Mouse (Mus musculus): ENCODE data around the gene Arpc5l.
"Not testable (repeated sequence)": the region's sequence is repeated elsewhere in the genome, so short reads cannot be mapped to it uniquely, and the experiment has no call there.

The Arpc5l gene

DNA sequence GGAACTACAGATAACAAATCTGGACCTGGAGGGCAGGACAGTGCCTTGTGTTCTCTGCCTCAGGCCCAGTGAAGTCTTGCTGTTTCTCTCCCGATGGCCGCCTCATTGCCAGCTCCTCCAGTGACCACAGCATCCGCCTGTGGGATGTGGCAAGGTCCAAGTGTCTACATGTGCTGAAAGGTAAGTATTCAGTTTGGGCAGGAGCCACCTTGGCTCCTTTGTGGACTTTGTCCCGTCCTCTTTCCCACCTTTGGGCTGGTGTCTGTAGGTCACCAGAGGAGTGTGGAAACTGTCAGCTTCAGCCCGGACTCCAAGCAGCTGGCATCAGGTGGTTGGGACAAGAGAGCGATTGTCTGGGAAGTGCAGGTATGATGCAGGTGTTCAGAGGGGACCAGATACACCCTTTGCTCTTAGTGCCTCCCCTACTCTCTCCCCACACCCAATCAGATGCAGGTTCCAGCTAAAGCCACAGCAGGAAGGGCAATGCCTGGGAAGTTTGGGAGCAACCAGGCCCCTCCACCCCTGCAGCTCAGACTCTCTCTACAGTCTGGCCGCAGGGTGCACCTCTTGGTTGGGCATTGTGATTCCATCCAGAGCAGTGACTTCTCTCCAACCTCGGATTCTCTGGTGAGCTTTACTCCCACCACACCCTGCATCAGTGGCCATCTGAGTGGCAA, 5.1 kb upstream of the Arpc5l start:
- DNase-seq (ENCODE audit: extremely low spot score), result peak; percentile 20

- DNase-seq (ENCODE audit: extremely low spot score), result peak; percentile 29
These were observed 4.6 kb upstream of the Arpc5l start for GRCm38 (mm10) chr2:39000587-39000919.

GRCm38 (mm10) chr2:39001866-39002265, 3.3 kb upstream of the Arpc5l start:
- no peak for DNase-seq (ENCODE audit: extremely low spot score)

DNA sequence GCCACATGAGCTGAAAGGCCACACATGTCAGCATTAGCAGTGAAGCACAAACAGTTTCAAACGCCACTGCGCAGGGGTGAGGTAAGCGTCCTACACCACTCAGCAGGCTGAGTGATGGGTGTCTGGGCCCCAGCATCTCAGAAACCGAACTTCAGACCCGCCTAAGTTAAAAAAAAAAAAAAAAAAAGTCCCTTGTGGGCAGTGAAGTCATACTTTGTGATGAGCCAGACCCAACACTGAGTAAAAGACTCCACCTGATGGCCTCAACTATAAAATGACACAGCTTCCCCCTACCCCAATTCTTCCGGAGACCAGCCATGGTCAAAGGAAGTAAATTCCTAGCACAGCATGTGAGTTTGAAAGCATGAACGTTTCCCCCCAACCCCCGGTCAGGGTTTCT, 2.0 kb upstream of the Arpc5l start:
- no peak for DNase-seq (ENCODE audit: extremely low spot score)

DNA sequence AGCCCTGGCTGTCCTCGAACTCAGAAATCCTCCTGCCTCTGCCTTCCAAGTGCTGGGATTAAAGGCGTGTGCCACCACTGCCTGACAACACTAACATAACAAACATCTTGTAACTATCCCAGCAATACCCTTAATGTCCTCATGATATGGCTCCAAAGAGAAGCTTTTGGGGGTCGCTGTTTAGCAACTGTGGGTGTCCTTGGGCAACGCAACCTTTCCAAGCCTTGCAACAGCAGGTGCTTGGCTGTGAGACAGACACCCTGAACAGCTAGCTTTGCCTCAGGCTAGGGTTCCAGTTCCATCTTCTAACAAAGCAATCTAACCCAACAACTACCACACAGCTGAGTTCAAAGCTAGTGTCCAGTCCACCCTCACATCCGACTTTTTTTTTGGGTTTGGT, 1.6 kb upstream of the Arpc5l start:
- no peak for DNase-seq (ENCODE audit: extremely low spot score)

DNA sequence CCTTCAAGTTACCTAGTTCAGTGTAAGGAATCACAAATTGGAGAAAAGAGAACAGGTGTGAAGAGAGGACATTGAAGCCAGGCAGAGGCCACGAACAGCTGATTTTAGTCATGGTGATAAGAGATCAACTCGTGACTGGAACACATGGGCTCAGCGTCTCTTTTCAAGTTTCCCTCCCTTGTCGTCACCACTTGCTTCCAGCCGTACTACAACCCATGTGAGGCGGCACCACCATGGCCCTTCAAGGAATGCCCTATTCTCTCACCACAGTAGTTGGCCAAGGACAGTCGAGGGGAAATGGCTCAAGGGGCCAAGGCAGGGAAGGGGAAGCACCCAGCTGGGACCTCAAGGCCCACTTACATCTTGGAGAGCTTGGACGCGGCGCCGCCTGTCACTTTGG, 776 bp upstream of the Arpc5l start:
- DNase-seq (ENCODE audit: extremely low spot score), result peak; percentile 24

DNA sequence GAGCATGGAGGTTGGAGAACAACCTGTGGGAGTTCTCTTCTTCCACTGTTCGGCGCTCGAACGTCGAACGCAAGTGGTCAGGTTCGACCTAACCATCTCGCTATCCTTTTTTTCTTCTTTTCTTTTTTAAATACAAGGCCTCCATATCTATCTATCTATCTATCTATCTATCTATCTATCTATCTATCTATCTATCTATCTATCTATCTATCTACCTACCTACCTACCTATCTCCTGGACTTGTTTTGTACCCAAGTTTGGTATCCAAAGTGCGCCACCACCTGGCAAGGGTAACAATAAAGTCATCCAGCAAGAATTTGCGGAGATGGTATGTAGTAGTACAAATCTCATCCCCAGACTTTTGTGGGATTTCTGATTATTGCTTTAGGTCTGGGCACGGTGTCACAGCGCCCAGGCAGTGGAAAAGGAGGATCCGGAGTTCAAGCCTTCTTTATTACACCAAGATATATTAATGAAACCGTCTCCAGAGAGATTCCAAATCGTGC, 479 bp downstream of the Arpc5l start, which contains the start of gene Rpl35:
Gene Rpl35 (minus strand): TSS at position 51 of the 506 bp plus-strand sequence.
- peak; percentile 42 for DNase-seq (ENCODE audit: extremely low spot score)

GRCm38 (mm10) chr2:39006149-39006730, 1.1 kb downstream of the Arpc5l start:
- no peak for DNase-seq (ENCODE audit: extremely low spot score)

DNA sequence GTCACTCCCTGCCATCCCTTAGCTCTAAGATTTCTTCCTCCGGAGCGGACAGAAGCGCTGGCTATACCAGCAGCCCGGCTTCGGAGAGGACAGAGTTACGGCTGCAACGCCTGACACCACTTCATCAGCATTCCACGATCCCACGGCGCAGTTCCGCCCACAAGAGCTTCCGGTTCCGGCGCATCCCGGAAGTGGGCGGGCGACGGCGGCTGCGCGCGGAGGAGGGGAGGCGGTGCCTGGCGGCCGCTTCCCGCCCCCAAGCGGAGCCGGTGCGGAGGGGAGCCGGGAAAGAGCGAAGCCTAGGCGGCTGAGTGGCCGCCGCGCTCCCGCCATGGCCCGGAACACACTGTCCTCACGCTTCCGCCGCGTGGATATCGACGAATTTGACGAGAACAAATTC, 2.7 kb downstream of the Arpc5l start:
- peak; percentile 93 for DNase-seq (ENCODE audit: extremely low spot score)

- DNase-seq (ENCODE audit: extremely low spot score), result no peak
These were observed 3.3 kb downstream of the Arpc5l start for GRCm38 (mm10) chr2:39008350-39008851.

DNA sequence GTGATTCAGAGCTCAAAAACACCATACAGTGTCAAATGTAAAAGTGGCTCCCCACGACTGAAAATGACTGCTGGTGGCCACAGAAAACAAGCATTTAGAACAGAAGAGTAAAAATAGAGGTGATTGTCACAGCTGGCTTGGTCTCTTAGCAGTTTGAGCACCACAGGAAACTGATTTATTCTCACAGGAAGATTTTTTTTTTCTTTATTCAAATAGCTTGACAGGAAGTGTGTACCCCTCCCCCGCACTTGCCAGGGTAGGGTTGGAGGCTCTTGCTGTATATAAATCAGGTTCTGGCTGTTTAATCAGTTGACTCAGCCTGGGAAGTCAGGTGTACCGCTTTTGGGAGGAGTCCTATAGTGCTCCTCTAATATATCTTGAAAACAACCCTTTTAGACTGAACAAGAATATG, 3.8 kb downstream of the Arpc5l start:
- no peak for DNase-seq (ENCODE audit: extremely low spot score)

- DNase-seq (ENCODE audit: extremely low spot score), result not testable (repeated sequence)
These were observed 5.0 kb downstream of the Arpc5l start for GRCm38 (mm10) chr2:39010144-39010543.

DNA sequence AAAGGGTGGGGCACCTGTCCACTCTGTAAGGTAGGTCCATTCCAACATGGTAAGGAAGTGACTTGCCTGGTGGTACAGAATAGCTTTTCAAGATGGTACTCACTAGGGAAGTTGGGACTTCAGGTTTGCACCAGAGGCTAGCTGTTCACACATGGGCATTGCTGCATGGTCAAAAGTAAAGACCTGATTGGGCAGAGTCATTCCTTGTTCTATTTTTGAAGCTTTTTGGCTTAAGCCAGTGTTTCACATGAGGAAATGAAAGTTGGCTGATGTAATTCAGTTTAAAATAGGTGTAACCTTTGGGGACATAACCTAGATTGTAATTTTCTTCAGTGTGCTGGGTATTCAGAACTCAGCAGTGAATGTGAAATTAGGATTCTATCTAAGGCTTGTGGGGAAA, 6.1 kb downstream of the Arpc5l start:
- no peak for DNase-seq (ENCODE audit: extremely low spot score)

DNA sequence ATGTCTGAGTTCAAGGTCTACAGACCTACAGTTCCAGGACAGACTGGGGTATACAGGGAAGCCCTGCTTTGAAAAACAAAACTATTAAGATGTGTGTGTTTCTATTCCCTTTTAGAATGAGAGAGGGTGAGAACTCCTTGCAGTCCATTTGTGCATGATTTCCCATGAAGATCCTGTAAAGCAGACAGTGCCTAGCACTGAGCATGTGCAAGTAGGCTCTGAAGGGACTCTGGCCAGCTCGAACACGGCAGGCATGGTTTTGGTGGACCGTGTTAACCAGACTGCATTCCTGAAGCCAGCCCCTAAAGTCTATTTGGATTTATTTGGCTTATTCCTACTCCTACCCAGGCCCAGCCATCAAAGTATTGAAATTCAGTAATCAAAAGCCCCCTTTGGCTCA, 6.8 kb downstream of the Arpc5l start:
- no peak for DNase-seq (ENCODE audit: extremely low spot score)

DNA sequence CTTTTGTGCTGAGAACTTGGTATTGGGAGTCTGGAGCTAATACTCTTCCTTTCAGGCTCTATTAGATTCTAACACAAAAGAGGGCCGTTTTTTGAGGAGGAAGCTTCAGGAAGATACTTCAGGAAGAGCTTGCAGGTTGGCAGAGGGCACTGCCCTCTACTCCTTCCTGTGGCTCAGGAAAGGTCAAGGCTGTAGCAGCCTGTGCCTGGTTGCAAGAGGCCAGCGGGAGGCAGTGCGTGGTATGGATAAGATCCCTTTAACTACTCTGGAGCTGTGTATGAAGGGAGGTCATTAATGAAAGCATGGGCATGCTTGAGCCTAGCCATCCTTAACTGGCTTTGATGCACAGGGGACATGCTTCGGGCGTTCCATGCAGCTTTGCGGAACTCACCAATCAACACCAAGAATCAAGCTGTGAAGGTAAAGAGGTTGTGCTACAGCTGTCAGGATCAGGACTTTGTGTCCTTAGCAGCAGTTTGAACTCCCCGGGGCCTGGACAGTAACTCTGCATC, 7.7 kb downstream of the Arpc5l start:
- no peak for DNase-seq (ENCODE audit: extremely low spot score)

DNA sequence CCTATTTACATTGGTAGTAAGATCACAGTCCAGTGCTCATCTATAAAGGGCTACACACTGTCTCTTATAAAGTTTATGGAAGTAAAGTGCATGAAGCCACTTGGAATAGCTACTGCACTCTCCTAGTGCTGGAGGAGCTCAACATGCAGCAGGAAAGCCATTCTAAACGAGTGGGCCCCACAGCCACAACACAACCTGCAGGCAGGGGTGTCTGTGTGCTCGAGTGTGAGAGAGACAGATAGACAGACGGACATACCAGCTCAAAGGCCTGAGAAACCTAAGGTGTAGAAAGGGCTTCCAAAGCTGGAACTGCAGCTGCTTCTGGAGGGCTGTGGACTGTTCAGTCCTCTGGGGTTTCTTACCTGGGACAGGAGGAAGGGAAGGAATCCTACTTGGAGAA, 11.4 kb downstream of the Arpc5l start:
- no peak for DNase-seq (ENCODE audit: extremely low spot score)

DNA sequence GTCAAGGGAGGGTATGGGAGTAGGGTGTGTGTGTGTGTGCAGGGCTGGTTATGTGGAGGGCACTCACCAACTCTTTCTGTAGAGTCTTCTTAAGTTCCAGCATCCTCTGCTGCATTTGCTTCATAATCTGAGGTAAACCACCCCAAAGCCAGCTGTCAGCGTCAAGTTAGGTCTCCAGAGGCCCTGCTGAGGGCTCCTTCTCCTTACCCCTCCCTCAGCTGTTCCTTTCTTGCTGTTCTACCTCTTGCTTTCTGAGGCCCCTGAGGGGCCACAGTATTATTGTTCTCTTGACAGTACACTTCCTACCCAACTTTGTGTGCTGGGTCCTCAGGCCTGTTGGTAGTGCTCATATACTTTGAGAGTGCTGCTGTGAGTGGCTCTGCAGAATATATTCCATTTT, 14.9 kb downstream of the Arpc5l start:
- no peak for DNase-seq (ENCODE audit: extremely low spot score)

- no peak for DNase-seq (ENCODE audit: extremely low spot score)
These were observed 26.5 kb downstream of the Arpc5l start for GRCm38 (mm10) chr2:39031611-39032010.

GRCm38 (mm10) chr2:39040215-39040614, 35.1 kb downstream of the Arpc5l start:
- no peak for DNase-seq (ENCODE audit: extremely low spot score)

GRCm38 (mm10) chr2:39048515-39048914, 43.4 kb downstream of the Arpc5l start:
- DNase-seq (ENCODE audit: extremely low spot score), result no peak

GRCm38 (mm10) chr2:39064687-39065399, 59.7 kb downstream of the Arpc5l start:
- no peak for DNase-seq (ENCODE audit: extremely low spot score)
